Mouse (Mus musculus) liver, embryonic 12.5 days (tissue): Measurements from ENCODE around the gene Lhx6. TPM values are rescaled to one million over a fixed set of nuclear protein-coding genes. Genes with fewer than 3 reads are reported as not detected.

ENCODE experiments used
- polyA plus RNA-seq: library from polyadenylated mRNA; unstranded; fragments of >200 nt; fragmentation: Nextera tagmentation; extraction: Ambion mirVana; gene quantifications from 2 replicates; pipeline ENCODE4 v1.2.1, GENCODE M21; 2016

Gene Lhx6
- polyA plus RNA-seq, 1 experiment from 2014 or later, result 0.29 TPM

Other genes starting within 250 kb of the Lhx6 start
- gene Ttll11, start 125.5 kb downstream of the Lhx6 start, polyA plus RNA-seq, result 1.0 and 1.3 TPM in 2 replicates
- 155 and 162 TPM in 2 replicates for gene Ndufa8, start 56.0 kb downstream of the Lhx6 start, polyA plus RNA-seq
- gene Morn5, start 56.0 kb downstream of the Lhx6 start, polyA plus RNA-seq, result 0.18 TPM in 1 of 2 replicates, not detected in the other
- gene Mrrf, start 31.0 kb upstream of the Lhx6 start, polyA plus RNA-seq, result 24.9 and 25.7 TPM in 2 replicates
- 28.2 and 29.9 TPM in 2 replicates for gene Rbm18, start 31.4 kb upstream of the Lhx6 start, polyA plus RNA-seq
- gene Ptgs1, start 125.0 kb upstream of the Lhx6 start, polyA plus RNA-seq, result 21.1 and 21.4 TPM in 2 replicates